Mouse (Mus musculus) cerebellum, adult 11-12 months (tissue): ENCODE measurements around the gene Prkar2b.

ENCODE experiments used
- DNase-seq: peaks from one replicate; pipeline ENCODE4 v3.0.0; 2022

Prkar2b gene

GRCm38 (mm10) chr12:31913614-31914013 lies 147.5 kb downstream of the Prkar2b start:
- peak; percentile 93 for DNase-seq

GRCm38 (mm10) chr12:31912966-31913551 lies 148.0 kb downstream of the Prkar2b start:
- no peak for DNase-seq
